Mouse (Mus musculus): ENCODE measurements around the gene 1700025C18Rik. TPM values are rescaled to one million over a fixed set of nuclear protein-coding genes. Genes with fewer than 3 reads are reported as not detected.
A peak's percentile ranks its signal among the peaks of the same experiment; 100 is the strongest.

Gene 1700025C18Rik
- polyA plus RNA-seq (2015; fragmentation: Nextera tagmentation; extraction: Ambion mirVana) = not detected in 2 replicates

GRCm38 (mm10) chr2:165090650-165091049 lies at the start of gene 1700025C18Rik:
Gene 1700025C18Rik, minus strand, starts transcription at chr2:165090750.
- no peak for ATAC-seq (ENCODE audit: low read depth)
- Histone ChIP-seq H3K9me3 (no peaks in the 10 kb centered on the region), H3K27me3 (peaks cover 21% of the 10 kb centered on the region), H3K9ac (0 out of 2 replicates have a peak within 1 kb of the TSS, but pooled peaks have one; percentile 38), H3K27ac (replicated peaks) (0 out of 2 replicates have a peak within 1 kb of the TSS, but pooled peaks have one; percentile 28), H3K4me2 (no peak within 1 kb of the TSS), H3K4me1 (replicated peaks) (peaks cover 33% of the 10 kb centered on the region), H3K36me3 (no peaks in the 10 kb centered on the region), H3K4me3 (no peak within 1 kb of the TSS)
- 61% methylated on average over 2 of the region's 2 CpGs for WGBS

GRCm38 (mm10) chr2:165136049-165136448 lies 45.5 kb upstream of the 1700025C18Rik start:
- peak; percentile 47; the same call in 1 of the 2 replicates for ATAC-seq (ENCODE audit: low read depth)
- peaks cover 55% of the 10 kb centered on the region for H3K4me1 ChIP-seq (replicated peaks)

DNA sequence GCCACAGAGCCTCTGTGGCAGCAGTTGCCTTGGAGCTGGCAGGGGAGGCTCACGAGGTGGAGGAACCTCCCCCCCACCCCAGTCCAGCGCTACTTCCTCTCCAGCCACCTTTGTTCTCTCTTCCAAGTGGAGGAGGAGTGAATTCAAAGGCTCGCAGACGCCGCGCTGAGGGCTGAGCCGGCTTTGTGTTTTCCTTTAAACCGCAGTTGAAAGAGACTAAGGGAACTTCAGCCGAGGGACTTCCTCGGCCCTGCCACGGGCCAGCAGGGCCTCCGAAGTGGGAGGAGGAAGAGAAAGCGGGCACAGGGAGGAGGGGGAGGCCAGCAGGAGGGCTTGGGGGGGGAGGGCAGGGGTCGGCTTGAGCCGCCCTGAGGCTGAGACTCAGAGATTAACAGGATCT lies 43.0 kb upstream of the 1700025C18Rik start:
- peak overlapping the region; percentile 11; the same call in 1 of the 2 replicates for H3K4me2 ChIP-seq
- H3K4me1 ChIP-seq (replicated peaks) = peaks cover 53% of the 10 kb centered on the region

More at GRCm38 (mm10) chr2:165136049-165136448, 45.5 kb upstream of the 1700025C18Rik start:
- peak overlapping the region; percentile 31; the same call in 1 of the 2 replicates for H3K9ac ChIP-seq
- peak overlapping the region; percentile 55 for H3K27ac ChIP-seq (replicated peaks)
- H3K9me3 ChIP-seq = no peaks in the 10 kb centered on the region
- no peaks in the 10 kb centered on the region for H3K36me3 ChIP-seq
- peaks cover 31% of the 10 kb centered on the region for H3K27me3 ChIP-seq
- no peak overlapping the region for H3K4me3 ChIP-seq
- 6% methylated on average over 16 of the region's 16 CpGs for WGBS
- no peak overlapping the region for H3K4me2 ChIP-seq

DNA sequence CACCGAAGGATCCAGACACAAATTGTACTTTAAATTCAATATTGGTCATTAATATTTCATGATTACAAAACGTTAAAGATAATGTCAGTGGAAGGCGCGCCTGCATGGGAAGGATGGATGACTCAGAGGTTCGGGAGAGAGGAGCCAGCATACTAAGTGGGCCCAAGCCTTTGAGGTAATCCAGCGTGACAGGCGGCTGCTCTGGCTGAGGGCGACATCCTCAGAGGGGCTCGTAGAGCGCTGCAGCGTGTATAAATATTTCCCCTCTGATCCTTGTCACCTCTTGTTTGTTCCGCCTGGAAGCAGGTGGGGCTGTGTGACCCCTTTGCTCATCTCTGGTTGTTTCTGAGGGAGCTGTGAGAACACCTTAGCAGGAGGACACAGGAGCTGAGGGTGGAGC lies 40.9 kb upstream of the 1700025C18Rik start:
- no peak for ATAC-seq (ENCODE audit: low read depth)

More for the DNA sequence above, 43.0 kb upstream of the 1700025C18Rik start:
- Histone ChIP-seq H3K27ac (replicated peaks) (peak overlapping the region; percentile 52), H3K27me3 (peaks cover 23% of the 10 kb centered on the region; the same call in 1 of the 2 replicates), H3K9ac (no peak overlapping the region; the same call in 1 of the 2 replicates), H3K9me3 (no peaks in the 10 kb centered on the region), H3K36me3 (no peaks in the 10 kb centered on the region), H3K4me3 (no peak overlapping the region)
- WGBS = 0% methylated on average over 15 of the region's 15 CpGs
- no peak for ATAC-seq (ENCODE audit: low read depth)

DNA sequence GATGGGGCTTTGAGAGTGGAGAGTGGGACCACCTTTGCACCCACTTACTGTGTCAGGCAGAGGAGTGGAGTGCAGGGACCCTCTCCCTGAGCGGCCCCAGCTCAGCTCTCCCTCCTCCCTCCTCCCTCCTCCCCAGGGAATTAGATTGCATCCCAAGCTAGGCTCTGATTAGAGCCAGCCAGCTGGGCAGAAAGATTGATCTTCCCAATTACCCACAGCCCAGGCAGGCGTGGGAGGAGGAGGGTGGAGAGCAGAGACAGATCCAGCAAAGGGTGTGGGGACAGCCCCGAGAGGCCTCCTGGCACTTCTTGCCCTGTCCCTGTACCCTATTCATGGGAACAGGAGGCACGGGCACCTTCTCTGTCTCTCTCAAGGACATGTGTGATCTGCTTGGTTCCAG lies 38.6 kb upstream of the 1700025C18Rik start:
- Histone ChIP-seq H3K4me2 (no peak overlapping the region), H3K4me3 (no peak overlapping the region), H3K9ac (no peak overlapping the region), H3K36me3 (no peaks in the 10 kb centered on the region), H3K27ac (replicated peaks) (no peak overlapping the region), H3K4me1 (replicated peaks) (peaks cover 52% of the 10 kb centered on the region), H3K27me3 (peaks cover 29% of the 10 kb centered on the region; the same call in 1 of the 2 replicates), H3K9me3 (no peaks in the 10 kb centered on the region)
- 15% methylated on average over 4 of the region's 4 CpGs for WGBS
- ATAC-seq (ENCODE audit: low read depth) = no peak; the same call in 1 of the 2 replicates

More for the DNA sequence above, 40.9 kb upstream of the 1700025C18Rik start:
- 18% methylated on average over 12 of the region's 12 CpGs for WGBS
- Histone ChIP-seq H3K9ac (no peak overlapping the region), H3K27me3 (peaks cover 26% of the 10 kb centered on the region; the same call in 1 of the 2 replicates), H3K4me1 (replicated peaks) (peaks cover 57% of the 10 kb centered on the region), H3K36me3 (no peaks in the 10 kb centered on the region), H3K27ac (replicated peaks) (no peak overlapping the region), H3K9me3 (no peaks in the 10 kb centered on the region), H3K4me3 (no peak overlapping the region), H3K4me2 (no peak overlapping the region)

DNA sequence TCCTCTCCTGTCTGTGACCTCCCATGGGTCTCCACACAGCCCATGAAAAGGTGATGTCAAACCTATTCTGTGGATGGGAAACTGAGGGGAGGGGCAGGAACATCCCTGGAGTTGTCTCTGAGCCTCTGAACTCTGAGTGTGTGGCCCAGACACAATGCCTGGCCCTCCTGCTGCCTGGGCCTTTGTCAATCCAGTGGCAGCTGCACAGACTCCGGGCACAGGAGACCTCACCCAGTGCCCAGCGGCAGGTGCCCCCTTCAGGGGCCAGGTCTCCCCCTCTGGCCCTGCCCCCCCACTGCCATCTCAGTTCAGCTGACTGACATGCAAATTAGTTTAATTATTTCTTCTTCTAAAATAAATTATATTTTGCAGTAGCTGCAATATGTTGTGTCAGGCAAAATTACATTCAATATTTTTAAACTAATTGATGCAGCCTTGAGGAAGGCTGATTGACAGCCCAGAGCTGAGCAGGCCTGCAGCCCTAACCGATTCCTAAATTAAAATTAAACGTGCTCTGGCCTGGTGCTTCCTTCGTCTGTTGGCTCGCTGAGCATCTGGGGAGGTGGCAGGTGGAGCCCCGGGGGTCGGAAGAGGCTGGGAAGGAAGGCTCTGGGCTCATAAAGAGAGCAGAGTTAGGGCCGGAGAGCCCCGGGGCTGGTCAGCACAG lies 36.5 kb upstream of the 1700025C18Rik start:
- Histone ChIP-seq H3K4me1 (replicated peaks) (peaks cover 37% of the 10 kb centered on the region), H3K9me3 (no peaks in the 10 kb centered on the region), H3K27ac (replicated peaks) (0 out of 2 replicates have a peak overlapping the region, but pooled peaks have one; percentile 6), H3K27me3 (peaks cover 29% of the 10 kb centered on the region; the same call in 1 of the 2 replicates), H3K4me3 (no peak overlapping the region), H3K4me2 (no peak overlapping the region), H3K36me3 (no peaks in the 10 kb centered on the region), H3K9ac (no peak overlapping the region)
- no peak for ATAC-seq (ENCODE audit: low read depth)
- 18% methylated on average over 10 of the region's 10 CpGs for WGBS

GRCm38 (mm10) chr2:165121206-165121840 lies 30.8 kb upstream of the 1700025C18Rik start:
- no peak overlapping the region for H3K27ac ChIP-seq (replicated peaks)
- no peak overlapping the region for H3K4me2 ChIP-seq
- H3K27me3 ChIP-seq = peaks cover 48% of the 10 kb centered on the region
- H3K4me3 ChIP-seq = no peak overlapping the region
- 35% methylated on average over 10 of the region's 10 CpGs for WGBS
- H3K9ac ChIP-seq = no peak overlapping the region
- peaks cover 38% of the 10 kb centered on the region for H3K4me1 ChIP-seq (replicated peaks)
- H3K9me3 ChIP-seq = no peaks in the 10 kb centered on the region
- H3K36me3 ChIP-seq = no peaks in the 10 kb centered on the region
- ATAC-seq (ENCODE audit: low read depth) = peak; percentile 13; the same call in 1 of the 2 replicates

GRCm38 (mm10) chr2:165120765-165121164 lies 30.2 kb upstream of the 1700025C18Rik start:
- Histone ChIP-seq H3K4me2 (no peak overlapping the region), H3K27me3 (peaks cover 51% of the 10 kb centered on the region), H3K9ac (no peak overlapping the region), H3K4me1 (replicated peaks) (peaks cover 39% of the 10 kb centered on the region), H3K9me3 (no peaks in the 10 kb centered on the region), H3K27ac (replicated peaks) (no peak overlapping the region), H3K36me3 (no peaks in the 10 kb centered on the region), H3K4me3 (no peak overlapping the region)
- 61% methylated on average over 9 of the region's 9 CpGs for WGBS
- ATAC-seq (ENCODE audit: low read depth) = peak; percentile 4; the same call in 1 of the 2 replicates

GRCm38 (mm10) chr2:165113733-165114132 lies 23.2 kb upstream of the 1700025C18Rik start:
- H3K4me1 ChIP-seq (replicated peaks) = peaks cover 47% of the 10 kb centered on the region
- H3K9ac ChIP-seq = no peak overlapping the region
- no peak overlapping the region for H3K4me2 ChIP-seq
- no peaks in the 10 kb centered on the region for H3K9me3 ChIP-seq
- no peaks in the 10 kb centered on the region for H3K36me3 ChIP-seq
- H3K27ac ChIP-seq (replicated peaks) = no peak overlapping the region
- no peak for ATAC-seq (ENCODE audit: low read depth)
- H3K27me3 ChIP-seq = peaks cover 97% of the 10 kb centered on the region
- WGBS = 14% methylated on average over 11 of the region's 11 CpGs
- H3K4me3 ChIP-seq = no peak overlapping the region

- Histone ChIP-seq H3K9ac (no peak overlapping the region), H3K4me3 (0 out of 2 replicates have a peak overlapping the region, but pooled peaks have one; percentile 5), H3K4me2 (peak overlapping the region; percentile 21; the same call in 1 of the 2 replicates), H3K27ac (replicated peaks) (no peak overlapping the region), H3K36me3 (no peaks in the 10 kb centered on the region), H3K27me3 (peaks cover 96% of the 10 kb centered on the region), H3K9me3 (no peaks in the 10 kb centered on the region), H3K4me1 (replicated peaks) (peaks cover 47% of the 10 kb centered on the region)
- WGBS = 1% methylated on average over 54 of the region's 54 CpGs
- ATAC-seq (ENCODE audit: low read depth) = peak; percentile 55; the same call in 1 of the 2 replicates
Observed at GRCm38 (mm10) chr2:165112149-165112548, 21.6 kb upstream of the 1700025C18Rik start.

DNA sequence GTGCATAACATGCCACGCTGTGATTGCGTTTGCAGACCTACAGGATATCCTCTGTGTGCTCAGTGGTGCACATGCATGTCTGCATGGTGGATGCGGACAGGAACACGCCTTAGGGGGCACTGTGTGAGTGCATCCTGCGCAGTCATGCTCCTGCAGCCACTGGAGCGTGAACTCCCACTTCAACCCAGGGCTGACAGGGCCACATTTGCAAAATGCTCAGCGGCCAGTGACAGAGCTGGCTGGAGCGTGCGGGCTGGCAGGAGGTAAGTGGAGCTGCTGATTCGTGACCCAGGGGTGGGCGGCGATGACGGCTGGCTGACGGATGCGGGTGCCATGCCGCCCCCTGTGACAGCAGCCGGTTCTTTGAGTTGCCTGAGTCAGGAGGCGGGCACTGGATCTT lies 16.0 kb upstream of the 1700025C18Rik start:
- Histone ChIP-seq H3K4me2 (no peak overlapping the region), H3K9me3 (no peaks in the 10 kb centered on the region), H3K4me3 (no peak overlapping the region), H3K27me3 (peaks cover 92% of the 10 kb centered on the region), H3K4me1 (replicated peaks) (peaks cover 33% of the 10 kb centered on the region), H3K27ac (replicated peaks) (no peak overlapping the region), H3K36me3 (no peaks in the 10 kb centered on the region), H3K9ac (peak overlapping the region; percentile 53)
- WGBS = 19% methylated on average over 18 of the region's 18 CpGs
- 0 out of 2 replicates have a peak, but pooled peaks have one; percentile 16 for ATAC-seq (ENCODE audit: low read depth)
